Mouse (Mus musculus) midbrain, embryonic 12.5 days (tissue): ENCODE measurements around the gene Lrrc3c. TPM values are rescaled to one million over a fixed set of nuclear protein-coding genes. Genes with fewer than 3 reads are reported as not detected.
A peak's percentile ranks its signal among the peaks of the same experiment; 100 is the strongest.

Source experiments
- ATAC-seq: fragments of 200-750 bp; cut with Nextera tagmentation; 2 replicates; pipeline ENCODE4 v1.8.0; 2017; ENCODE audit warnings: low read depth, moderate TSS enrichment, moderate library complexity; ENCODE audit not compliant: low FRiP score
- H3K27ac ChIP-seq: fragments of 300-500 bp; sonication (generic); replicated peaks from 2 replicates; pipeline ENCODE4 v1.5.1; 2016; ENCODE audit warnings: mild to moderate bottlenecking
- H3K27me3 ChIP-seq: fragments of 300-500 bp; sonication (generic); 2 replicates; pipeline ENCODE4 v1.6.1; 2016; ENCODE audit warnings: mild to moderate bottlenecking
- H3K36me3 ChIP-seq: fragments of 300-500 bp; sonication (generic); 2 replicates; pipeline ENCODE4 v1.6.1; 2016
- H3K4me1 ChIP-seq: fragments of 300-500 bp; sonication (generic); 2 replicates; pipeline ENCODE4 v1.6.1; 2016
- H3K4me2 ChIP-seq: fragments of 300-500 bp; sonication (generic); replicated peaks from 2 replicates; pipeline ENCODE4 v1.6.1; 2016; ENCODE audit warnings: mild to moderate bottlenecking, moderate library complexity
- H3K4me3 ChIP-seq: fragments of 300-500 bp; sonication (generic); 2 replicates; pipeline ENCODE4 v1.5.1; 2016; ENCODE audit warnings: mild to moderate bottlenecking
- H3K9ac ChIP-seq: fragments of 300-500 bp; sonication (generic); replicated peaks from 2 replicates; pipeline ENCODE4 v1.6.1; 2016; ENCODE audit warnings: mild to moderate bottlenecking, moderate library complexity
- H3K9me3 ChIP-seq: fragments of 300-500 bp; sonication (generic); 2 replicates; pipeline ENCODE4 v1.6.1; 2016; ENCODE audit warnings: mild to moderate bottlenecking
- WGBS: fragments of 180-500 bp; shearing (Covaris S2); methylation state at CpG from one replicate; pipeline ENCODE4 v1.1.7; 2016; 5-methylcytosine and 5-hydroxymethylcytosine counted together
- polyA plus RNA-seq: library from polyadenylated mRNA; unstranded; fragments of >200 nt; fragmentation: Nextera tagmentation; extraction: Ambion mirVana; gene quantifications from 2 replicates; pipeline ENCODE4 v1.2.1, GENCODE M21; 2016

The Lrrc3c gene
- polyA plus RNA-seq, 1 experiment from 2014 or later = not detected

- no peak overlapping the region for H3K9ac ChIP-seq
- H3K27ac ChIP-seq = no peak overlapping the region
- no peaks in the 10 kb centered on the region for H3K4me1 ChIP-seq
- no peak for ATAC-seq
- H3K4me2 ChIP-seq = no peak overlapping the region
- peaks cover 27% of the 10 kb centered on the region for H3K36me3 ChIP-seq
- H3K4me3 ChIP-seq = no peak overlapping the region
- 90% methylated on average over 5 of the region's 5 CpGs for WGBS
- H3K27me3 ChIP-seq = no peaks in the 10 kb centered on the region
- no peaks in the 10 kb centered on the region for H3K9me3 ChIP-seq
Measured at GRCm38 (mm10) chr11:98577776-98578175, 20.3 kb upstream of the Lrrc3c start.

GRCm38 (mm10) chr11:98580301-98581121 lies 17.6 kb upstream of the Lrrc3c start:
- Histone ChIP-seq H3K4me1 (peaks cover 9% of the 10 kb centered on the region), H3K4me2 (no peak overlapping the region), H3K27ac (no peak overlapping the region), H3K4me3 (no peak overlapping the region), H3K9ac (no peak overlapping the region), H3K36me3 (peaks cover 40% of the 10 kb centered on the region), H3K27me3 (no peaks in the 10 kb centered on the region), H3K9me3 (no peaks in the 10 kb centered on the region)
- 74% methylated on average over 16 of the region's 16 CpGs for WGBS
- ATAC-seq = no peak

GRCm38 (mm10) chr11:98581286-98582029 lies 16.6 kb upstream of the Lrrc3c start:
- no peak for ATAC-seq
- peaks cover 40% of the 10 kb centered on the region for H3K36me3 ChIP-seq
- no peak overlapping the region for H3K27ac ChIP-seq
- no peaks in the 10 kb centered on the region for H3K9me3 ChIP-seq
- H3K27me3 ChIP-seq = no peaks in the 10 kb centered on the region
- no peak overlapping the region for H3K4me3 ChIP-seq
- no peak overlapping the region for H3K9ac ChIP-seq
- no peak overlapping the region for H3K4me2 ChIP-seq
- peaks cover 18% of the 10 kb centered on the region for H3K4me1 ChIP-seq
- WGBS = 63% methylated on average over 17 of the region's 17 CpGs

- Histone ChIP-seq H3K36me3 (peaks cover 40% of the 10 kb centered on the region), H3K27me3 (no peaks in the 10 kb centered on the region), H3K4me1 (peaks cover 19% of the 10 kb centered on the region), H3K27ac (no peak overlapping the region), H3K4me3 (no peak overlapping the region), H3K4me2 (no peak overlapping the region), H3K9ac (no peak overlapping the region), H3K9me3 (no peaks in the 10 kb centered on the region)
- ATAC-seq = no peak
- 81% methylated on average over 8 of the region's 8 CpGs for WGBS
Measured at GRCm38 (mm10) chr11:98582030-98582388, 16.1 kb upstream of the Lrrc3c start.

- H3K36me3 ChIP-seq = peaks cover 40% of the 10 kb centered on the region
- peaks cover 24% of the 10 kb centered on the region for H3K4me1 ChIP-seq
- H3K4me2 ChIP-seq = no peak overlapping the region
- H3K9ac ChIP-seq = no peak overlapping the region
- no peak overlapping the region for H3K27ac ChIP-seq
- H3K27me3 ChIP-seq = no peaks in the 10 kb centered on the region
- no peaks in the 10 kb centered on the region for H3K9me3 ChIP-seq
- no peak overlapping the region for H3K4me3 ChIP-seq
- 90% methylated on average over 12 of the region's 12 CpGs for WGBS
- ATAC-seq = no peak
Measured at GRCm38 (mm10) chr11:98582551-98583264, 15.4 kb upstream of the Lrrc3c start.

GRCm38 (mm10) chr11:98583265-98583552 lies 14.9 kb upstream of the Lrrc3c start:
- no peak overlapping the region for H3K9ac ChIP-seq
- WGBS = 91% methylated on average over 3 of the region's 3 CpGs
- no peaks in the 10 kb centered on the region; the same call in 1 of the 2 replicates for H3K27me3 ChIP-seq
- peaks cover 29% of the 10 kb centered on the region for H3K4me1 ChIP-seq
- no peaks in the 10 kb centered on the region for H3K9me3 ChIP-seq
- H3K4me2 ChIP-seq = no peak overlapping the region
- H3K36me3 ChIP-seq = peaks cover 40% of the 10 kb centered on the region
- no peak for ATAC-seq
- H3K27ac ChIP-seq = no peak overlapping the region
- no peak overlapping the region for H3K4me3 ChIP-seq

- no peaks in the 10 kb centered on the region; the same call in 1 of the 2 replicates for H3K27me3 ChIP-seq
- H3K9ac ChIP-seq = no peak overlapping the region
- H3K4me3 ChIP-seq = no peak overlapping the region
- no peak for ATAC-seq
- H3K9me3 ChIP-seq = no peaks in the 10 kb centered on the region
- peaks cover 33% of the 10 kb centered on the region for H3K4me1 ChIP-seq
- peaks cover 40% of the 10 kb centered on the region for H3K36me3 ChIP-seq
- H3K4me2 ChIP-seq = no peak overlapping the region
- WGBS = 44% methylated on average over 3 of the region's 3 CpGs
- H3K27ac ChIP-seq = no peak overlapping the region
Measured at GRCm38 (mm10) chr11:98583571-98583970, 14.5 kb upstream of the Lrrc3c start.

- ATAC-seq = no peak
- Histone ChIP-seq H3K9me3 (no peaks in the 10 kb centered on the region), H3K9ac (no peak overlapping the region; the same call in 1 of the 2 replicates), H3K4me3 (no peak overlapping the region), H3K27me3 (peaks cover 4% of the 10 kb centered on the region; the same call in 1 of the 2 replicates), H3K27ac (no peak overlapping the region), H3K4me1 (peaks cover 33% of the 10 kb centered on the region), H3K36me3 (peaks cover 40% of the 10 kb centered on the region), H3K4me2 (no peak overlapping the region)
- 62% methylated on average over 1 of the region's 1 CpGs for WGBS
Measured at GRCm38 (mm10) chr11:98584146-98584545, 13.9 kb upstream of the Lrrc3c start.

- ATAC-seq = no peak
- H3K36me3 ChIP-seq = peaks cover 40% of the 10 kb centered on the region
- H3K4me2 ChIP-seq = no peak overlapping the region
- no peak overlapping the region for H3K4me3 ChIP-seq
- H3K9me3 ChIP-seq = no peaks in the 10 kb centered on the region
- 94% methylated on average over 6 of the region's 6 CpGs for WGBS
- peak overlapping the region; percentile 93; the same call in 1 of the 2 replicates for H3K9ac ChIP-seq
- H3K4me1 ChIP-seq = peaks cover 33% of the 10 kb centered on the region
- no peak overlapping the region for H3K27ac ChIP-seq
- H3K27me3 ChIP-seq = peaks cover 5% of the 10 kb centered on the region; the same call in 1 of the 2 replicates
Measured at GRCm38 (mm10) chr11:98584629-98585177, 13.4 kb upstream of the Lrrc3c start.

- Histone ChIP-seq H3K4me1 (peaks cover 33% of the 10 kb centered on the region), H3K36me3 (peaks cover 27% of the 10 kb centered on the region), H3K9ac (peak overlapping the region; percentile 93), H3K4me2 (peak overlapping the region; percentile 85), H3K4me3 (peak overlapping the region; percentile 91), H3K9me3 (no peaks in the 10 kb centered on the region), H3K27ac (peak overlapping the region; percentile 90), H3K27me3 (peaks cover 9% of the 10 kb centered on the region; the same call in 1 of the 2 replicates)
- WGBS = 1% methylated on average over 19 of the region's 22 CpGs
- peak; percentile 50 for ATAC-seq
Measured at GRCm38 (mm10) chr11:98586087-98586891, 11.8 kb upstream of the Lrrc3c start.

GRCm38 (mm10) chr11:98586892-98587563 lies 11.1 kb upstream of the Lrrc3c start, which contains the start of gene Ormdl3:
Ormdl3 (minus strand) TSS chr11:98587368.
- Histone ChIP-seq H3K9me3 (no peaks in the 10 kb centered on the region), H3K4me3 (peak within 1 kb of the TSS; percentile 91), H3K27ac (peak within 1 kb of the TSS; percentile 90), H3K27me3 (peaks cover 16% of the 10 kb centered on the region; the same call in 1 of the 2 replicates), H3K9ac (peak within 1 kb of the TSS; percentile 93), H3K4me1 (peaks cover 33% of the 10 kb centered on the region), H3K36me3 (peaks cover 20% of the 10 kb centered on the region), H3K4me2 (peak within 1 kb of the TSS; percentile 85)
- ATAC-seq = peak; percentile 92
- WGBS = under 1% methylated on average over 49 of the region's 49 CpGs
